Mouse (Mus musculus) bone marrow, adult 2 months (tissue): ENCODE results near the gene Nckap1. TPM values are rescaled to one million over a fixed set of nuclear protein-coding genes. Genes with fewer than 3 reads are reported as not detected.

Source experiments
- H3K27ac ChIP-seq: fragments of 200-500 bp; 2 replicates; pipeline ENCODE4 v1.5.1; 2012; ENCODE audit warnings: low read depth, mild to moderate bottlenecking, control low read depth, inconsistent platforms, low read length; ENCODE audit not compliant: control insufficient read depth, poor library complexity, insufficient read depth
- H3K4me1 ChIP-seq: fragments of 200-500 bp; 2 replicates; pipeline ENCODE4 v1.6.1; 2011; ENCODE audit warnings: low read length; ENCODE audit not compliant: control insufficient read depth, insufficient read depth
- H3K4me3 ChIP-seq: fragments of 200-500 bp; replicated peaks from 2 replicates; pipeline ENCODE3; 2011; ENCODE audit warnings: mild to moderate bottlenecking, low read depth, low read length, control low read depth; ENCODE audit not compliant: control insufficient read depth
- CTCF ChIP-seq: fragments of 200-500 bp; IDR thresholded peaks from 2 replicates; pipeline ENCODE4 v1.5.1; 2011; ENCODE audit warnings: low read length, control low read depth; ENCODE audit not compliant: control insufficient read depth, insufficient read depth
- POLR2A ChIP-seq: fragments of 200-500 bp; IDR thresholded peaks from 2 replicates; pipeline ENCODE4 v1.6.1; 2011; ENCODE audit warnings: low read depth, mild to moderate bottlenecking, control low read depth, low read length, borderline replicate concordance; ENCODE audit not compliant: control insufficient read depth
- whole genome bisulfite sequencing: fragments of 180-500 bp; shearing (Covaris S2); methylation state at CpG from one replicate; pipeline ENCODE4 v1.1.7; 2018; 5-methylcytosine and 5-hydroxymethylcytosine counted together
- polyA plus RNA-seq: library from polyadenylated mRNA; stranded (reverse); fragments of >200 nt; gene quantifications from 2 replicates; pipeline ENCODE4 v1.2.4, GENCODE M21; 2011; ENCODE audit warnings: low replicate concordance; ENCODE audit not compliant: missing spikeins, insufficient read depth, insufficient read length

The Nckap1 gene
- 10.6 and 13.3 TPM in 2 replicates for polyA plus RNA-seq

DNA sequence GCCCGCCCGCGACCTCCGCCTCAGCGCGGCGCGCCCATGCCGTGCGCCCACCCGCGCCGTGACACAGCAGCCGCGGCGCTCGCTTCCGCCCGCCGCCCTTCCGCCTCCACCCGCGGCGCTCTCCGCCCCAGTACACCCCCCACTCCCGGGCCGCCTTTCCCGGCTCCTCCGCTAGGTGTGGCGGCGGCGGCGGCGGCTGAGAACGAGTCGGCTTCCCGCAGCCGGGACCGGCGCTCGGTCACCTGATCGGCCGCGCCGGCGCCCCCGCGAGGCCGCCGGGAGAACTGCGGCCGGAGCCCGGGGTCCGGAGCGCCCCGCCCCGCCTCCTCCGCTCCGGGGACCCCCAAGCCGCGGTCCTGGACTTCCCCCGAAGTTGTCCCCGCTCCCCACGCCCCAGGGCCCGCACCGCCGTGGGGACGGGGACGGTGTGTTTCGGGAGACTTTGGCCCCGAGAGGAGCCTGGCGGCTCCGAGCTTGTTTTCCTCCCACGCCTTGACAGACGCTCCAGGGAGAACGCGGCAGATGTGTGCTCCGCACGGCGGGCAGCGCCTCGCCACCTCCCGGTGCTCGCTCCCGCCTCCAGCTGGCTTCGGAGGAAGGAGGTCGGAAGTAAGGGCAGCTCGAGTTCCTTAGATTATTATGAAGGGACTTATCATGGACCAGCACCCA is at the start of gene Nckap1:
TSS of gene Nckap1 (minus strand) at position 338 of the 669 bp plus-strand sequence.
- Histone ChIP-seq H3K27ac (peak within 1 kb of the TSS; percentile 75; the same call in 1 of the 2 replicates), H3K4me3 (peak within 1 kb of the TSS; percentile 63), H3K4me1 (no peaks in the 10 kb centered on the region; the same call in 1 of the 2 replicates)
- TF ChIP-seq POLR2A: peak; percentile 29; the same call in 1 of the 2 replicates
- TF ChIP-seq CTCF: 0 out of 2 replicates have a peak, but pooled peaks have one; percentile 1
- under 1% methylated on average over 86 of the region's 88 CpGs for WGBS

DNA sequence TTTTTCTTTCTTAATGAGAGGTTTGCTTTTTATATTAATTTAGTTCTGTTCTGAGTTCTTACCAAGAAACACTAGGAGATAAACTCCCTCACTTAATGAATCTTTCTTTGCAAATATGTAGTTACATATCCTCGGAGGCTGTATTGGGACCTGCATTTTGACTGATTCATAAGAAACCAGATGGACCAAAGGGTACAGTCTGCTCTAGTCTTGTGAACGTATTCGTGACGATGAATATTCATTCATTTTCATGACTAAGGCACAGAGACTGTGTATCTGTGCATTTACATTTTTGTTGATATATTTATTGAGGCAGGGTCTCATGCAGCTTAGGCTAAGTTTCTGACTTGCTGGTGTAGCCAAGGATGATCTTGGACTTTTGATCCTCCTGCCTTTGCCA is 43.3 kb upstream of the Nckap1 start:
- no peak for TF ChIP-seq POLR2A
- TF ChIP-seq CTCF: no peak
- no peak overlapping the region for H3K4me3 ChIP-seq
- 89% methylated on average over 4 of the region's 4 CpGs for WGBS
- no peaks in the 10 kb centered on the region for H3K4me1 ChIP-seq
- H3K27ac ChIP-seq: no peak overlapping the region

DNA sequence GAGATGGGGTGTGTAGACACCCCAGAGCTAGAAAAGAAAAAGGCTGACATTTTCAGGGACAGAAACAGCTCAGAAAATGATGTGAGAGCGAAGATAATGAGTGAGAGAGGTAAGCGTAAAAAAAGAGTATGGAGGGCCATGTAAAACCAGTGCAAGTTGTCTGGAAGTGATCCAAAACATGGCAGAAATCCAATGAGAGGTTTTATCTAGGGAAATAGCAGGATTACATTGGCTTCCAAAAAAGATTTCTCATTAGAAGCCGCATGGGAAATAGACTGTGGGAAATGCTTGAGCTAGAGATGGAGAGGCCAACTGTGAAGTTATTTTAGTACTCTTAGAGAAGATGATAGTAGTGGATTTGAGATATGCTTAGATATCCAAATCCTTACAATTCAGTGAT is 40.7 kb upstream of the Nckap1 start:
- WGBS: 91% methylated on average over 3 of the region's 3 CpGs
- H3K4me3 ChIP-seq: no peak overlapping the region
- no peaks in the 10 kb centered on the region for H3K4me1 ChIP-seq
- no peak overlapping the region for H3K27ac ChIP-seq
- TF ChIP-seq CTCF: no peak
- TF ChIP-seq POLR2A: no peak

DNA sequence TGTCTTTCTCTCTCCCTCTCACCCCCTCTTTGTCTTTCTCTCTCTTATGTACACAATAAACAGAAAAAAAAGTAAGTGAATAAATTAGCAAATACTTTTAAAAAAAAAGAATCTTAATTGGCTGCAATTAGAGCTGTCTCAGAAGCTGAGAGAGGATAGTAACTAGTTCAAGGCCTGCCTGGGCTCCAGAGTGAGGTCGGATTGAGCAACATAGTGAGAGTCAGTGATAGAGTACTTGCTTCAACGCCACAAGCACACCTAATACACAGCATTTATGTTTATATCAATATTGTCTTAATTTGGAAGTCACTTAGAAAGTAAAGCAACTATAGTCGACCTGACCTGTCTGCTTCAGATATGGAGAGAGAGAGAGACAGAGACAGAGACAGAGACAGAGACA is 37.8 kb upstream of the Nckap1 start:
- H3K4me3 ChIP-seq: no peak overlapping the region
- TF ChIP-seq CTCF (no peak), POLR2A (no peak)
- 79% methylated on average over 3 of the region's 3 CpGs for WGBS
- H3K27ac ChIP-seq: no peak overlapping the region
- no peaks in the 10 kb centered on the region for H3K4me1 ChIP-seq

DNA sequence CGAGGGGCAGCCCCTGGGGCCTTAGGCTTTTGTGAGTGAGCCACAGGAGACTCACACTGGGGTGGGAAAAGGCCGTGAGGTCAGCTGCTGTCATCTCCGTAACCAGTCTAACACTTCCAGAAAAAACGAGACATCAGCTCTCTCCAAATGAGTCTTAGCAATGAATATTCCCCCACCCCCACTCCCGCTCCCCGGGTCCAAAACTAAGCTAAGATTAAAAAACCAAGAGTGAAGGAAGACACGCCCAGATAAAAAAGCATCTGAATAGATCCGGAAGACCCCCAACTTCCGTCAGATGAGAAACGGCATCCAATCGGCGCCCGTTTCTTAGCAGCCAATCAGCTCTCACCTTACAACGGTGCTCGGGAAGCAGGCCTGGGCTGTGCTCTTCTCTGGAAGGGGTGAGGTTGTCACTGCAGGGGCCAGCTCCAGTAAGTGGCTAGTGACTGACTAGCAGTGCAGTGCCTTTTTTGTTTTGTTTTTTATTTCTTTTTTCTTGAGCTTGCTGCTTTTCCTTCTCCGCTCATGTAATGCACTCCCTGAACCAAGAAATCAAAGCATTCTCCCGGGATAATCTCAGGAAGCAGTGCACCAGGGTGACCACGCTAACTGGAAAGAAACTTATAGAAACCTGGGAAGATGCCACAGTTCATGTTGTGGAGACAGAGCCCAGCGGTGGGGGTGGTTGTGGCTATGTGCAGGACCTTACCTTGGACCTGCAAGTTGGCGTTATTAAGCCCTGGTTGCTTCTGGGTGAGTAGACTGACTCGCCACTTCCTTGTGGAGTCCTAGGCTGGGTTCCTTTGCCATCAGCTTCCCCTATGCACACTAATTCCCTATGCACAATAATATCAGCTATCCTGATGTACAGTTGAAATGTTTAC is 35.9 kb upstream of the Nckap1 start, which contains the start of the genes Dusp19 and Nup35:
TSS of gene Dusp19 (plus strand) at position 192 of the 884 bp plus-strand sequence.
TSS of gene Nup35 (plus strand) at position 383 of the 884 bp plus-strand sequence.
- H3K4me1 ChIP-seq: no peaks in the 10 kb centered on the region
- TF ChIP-seq POLR2A (peak; percentile 41; the same call in 1 of the 2 replicates), CTCF (no peak)
- no peak within 1 kb of the TSS for H3K27ac ChIP-seq
- under 1% methylated on average over 21 of the region's 21 CpGs for WGBS
- H3K4me3 ChIP-seq: peak within 1 kb of the TSS; percentile 65

DNA sequence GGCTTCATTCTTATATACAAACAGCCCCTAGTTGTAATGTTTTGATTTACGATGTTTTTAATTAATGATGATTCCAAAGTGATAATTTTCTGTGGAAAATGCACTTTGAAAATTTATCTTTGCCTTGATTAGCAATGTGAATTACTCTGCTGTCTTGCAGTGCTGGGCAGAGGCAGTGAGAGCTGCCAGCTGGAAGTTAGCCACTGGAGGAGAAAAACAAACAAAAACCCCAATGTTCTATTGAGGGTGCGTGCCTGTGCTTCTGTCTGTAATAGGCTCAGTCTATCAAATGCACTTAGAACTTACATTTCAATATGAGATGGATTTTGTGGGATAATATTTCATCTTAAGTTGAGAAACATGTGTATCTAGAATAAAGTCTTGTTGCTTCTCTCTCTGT is 31.6 kb upstream of the Nckap1 start:
- no peak for TF ChIP-seq POLR2A
- TF ChIP-seq CTCF: no peak
- WGBS: 89% methylated on average over 2 of the region's 2 CpGs

DNA sequence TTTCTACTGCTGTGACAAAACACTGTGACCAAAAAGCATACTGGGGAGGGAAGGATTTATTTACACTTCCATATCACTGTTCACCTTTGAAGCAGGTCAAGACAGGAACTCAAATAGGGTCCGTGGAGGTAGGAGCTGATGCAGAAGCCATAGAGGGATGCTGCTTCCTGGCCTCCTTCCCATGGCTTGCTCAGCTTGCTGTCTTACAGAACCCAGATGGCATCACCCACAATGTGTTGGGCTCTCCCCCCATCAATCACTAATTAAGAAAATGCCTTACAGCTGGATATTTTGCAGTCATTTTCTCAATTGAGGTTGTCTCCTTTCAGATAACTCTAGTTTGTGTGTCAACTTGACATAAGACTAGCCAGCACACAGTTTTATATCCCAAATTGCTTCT is 31.1 kb upstream of the Nckap1 start:
- TF ChIP-seq CTCF: no peak
- TF ChIP-seq POLR2A: no peak
- WGBS: 72% methylated on average over 1 of the region's 1 CpGs
- Histone ChIP-seq H3K4me1 (no peaks in the 10 kb centered on the region), H3K27ac (no peak overlapping the region), H3K4me3 (no peak overlapping the region)

More for the DNA sequence above, 31.6 kb upstream of the Nckap1 start:
- H3K4me1 ChIP-seq: no peaks in the 10 kb centered on the region
- H3K27ac ChIP-seq: no peak overlapping the region
- H3K4me3 ChIP-seq: no peak overlapping the region

DNA sequence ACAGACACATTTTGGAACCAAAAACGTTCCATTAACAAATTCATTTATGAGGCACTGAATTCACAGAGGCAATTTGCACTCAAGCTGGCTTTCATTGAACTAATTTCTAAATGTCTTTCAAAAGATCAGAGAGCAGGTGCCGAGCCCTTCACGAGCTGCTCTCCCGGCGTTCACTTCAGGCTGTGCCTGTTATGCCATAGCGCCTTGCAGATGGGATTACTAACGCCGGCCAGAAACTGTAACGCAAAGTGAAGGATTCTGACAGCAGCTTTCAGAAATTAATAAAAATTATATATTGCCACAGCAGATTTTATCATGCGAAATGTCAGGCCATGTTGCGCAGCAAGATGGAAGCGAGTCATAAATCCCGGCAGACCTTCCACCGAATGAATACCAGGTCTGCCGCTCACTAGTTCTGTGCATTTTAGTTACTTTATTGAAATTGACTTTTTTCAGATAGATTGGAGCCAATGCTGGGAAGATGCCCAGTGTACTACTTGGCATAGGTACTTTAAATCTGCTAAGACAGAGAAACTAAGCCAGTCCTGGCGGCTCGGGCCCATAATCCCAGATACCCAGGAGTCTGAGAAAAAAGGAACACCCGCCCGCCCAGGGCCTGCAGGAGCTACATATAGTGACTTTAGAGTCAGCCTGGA is 22.7 kb upstream of the Nckap1 start:
- 92% methylated on average over 19 of the region's 19 CpGs for WGBS
- TF ChIP-seq CTCF: no peak
- no peak for TF ChIP-seq POLR2A

More for the DNA sequence above, 22.7 kb upstream of the Nckap1 start:
- Histone ChIP-seq H3K27ac (no peak overlapping the region), H3K4me1 (no peaks in the 10 kb centered on the region), H3K4me3 (no peak overlapping the region)
